Comparison of ENCODE assay signal across 8 mouse cellular contexts in genomic region chr2:157078059-157078792, GRCm38 (mm10). TPM values are rescaled to one million over a fixed set of nuclear protein-coding genes. Genes with fewer than 3 reads are reported as not detected.
DNase-seq lines count a peak whose midpoint lies in the region; ATAC-seq lines count a peak whose summit lies in the region.

No protein-coding gene starts in this region.

- H3K4me2 ChIP-seq in heart, embryonic 16.5 days (ENCODE audit: low read depth, low read length), result peak overlapping the region; percentile 91
- peak overlapping the region; percentile 73 for H3K4me2 ChIP-seq in liver, embryonic 12.5 days
- peak overlapping the region; percentile 92 for H3K4me2 ChIP-seq in stomach, embryonic 14.5 days (replicated peaks; ENCODE audit: low read depth, low read length)

- peaks cover 47% of the 10 kb centered on the region for H3K4me1 ChIP-seq in heart, embryonic 16.5 days (ENCODE audit: control insufficient read depth, insufficient read depth, low read length)
- peaks cover 46% of the 10 kb centered on the region for H3K4me1 ChIP-seq in liver, embryonic 12.5 days
- peaks cover 47% of the 10 kb centered on the region for H3K4me1 ChIP-seq in stomach, embryonic 14.5 days (ENCODE audit: control insufficient read depth, insufficient read depth, low read length)

- H3K9ac ChIP-seq in heart, embryonic 16.5 days (ENCODE audit: low read length), result peak overlapping the region; percentile 91
- peak overlapping the region; percentile 70 for H3K9ac ChIP-seq in liver, embryonic 12.5 days
- H3K9ac ChIP-seq in stomach, embryonic 14.5 days (replicated peaks; ENCODE audit: low read depth, low read length), result peak overlapping the region; percentile 95

- DNase-seq in embryo, embryonic 10.5 days (ENCODE audit: low spot score), result peak; percentile 53
- no peak for DNase-seq in embryo, embryonic 10 days (ENCODE audit: low spot score)
- peak; percentile 16 for DNase-seq in thymus, postnatal 25 days
- no peak for DNase-seq in thymus, adult 18-20 months
- DNase-seq in urinary bladder, postnatal 4 days (ENCODE audit: low spot score in 2 of 2), result no peak

- no peaks in the 10 kb centered on the region for H3K9me3 ChIP-seq in heart, embryonic 16.5 days (replicated peaks; ENCODE audit: control insufficient read depth, low read length)
- no peaks in the 10 kb centered on the region for H3K9me3 ChIP-seq in liver, embryonic 12.5 days (replicated peaks)
- H3K9me3 ChIP-seq in stomach, embryonic 14.5 days (ENCODE audit: control insufficient read depth, low read depth, low read length), result no peaks in the 10 kb centered on the region

- H3K36me3 ChIP-seq in heart, embryonic 16.5 days (ENCODE audit: control insufficient read depth, insufficient read depth), result no peaks in the 10 kb centered on the region
- 0 out of 2 replicates have a peak, but pooled peaks cover under 1% of the 10 kb centered on the region for H3K36me3 ChIP-seq in liver, embryonic 12.5 days
- no peaks in the 10 kb centered on the region for H3K36me3 ChIP-seq in stomach, embryonic 14.5 days (ENCODE audit: control insufficient read depth, insufficient read depth, low read length)

- H3K4me3 ChIP-seq in heart, embryonic 16.5 days (ENCODE audit: low read length), result peak overlapping the region; percentile 86
- H3K4me3 ChIP-seq in liver, embryonic 12.5 days, result peak overlapping the region; percentile 61
- H3K4me3 ChIP-seq in stomach, embryonic 14.5 days (ENCODE audit: low read depth, low read length), result peak overlapping the region; percentile 94

- peak overlapping the region; percentile 88 for H3K27ac ChIP-seq in heart, embryonic 16.5 days (ENCODE audit: low read length)
- H3K27ac ChIP-seq in liver, embryonic 12.5 days, result peak overlapping the region; percentile 70
- peak overlapping the region; percentile 94 for H3K27ac ChIP-seq in stomach, embryonic 14.5 days (ENCODE audit: low read length)

- WGBS in heart, embryonic 16.5 days, result under 1% methylated on average over 75 of the region's 79 CpGs
- WGBS in liver, embryonic 12.5 days (ENCODE audit: insufficient replicate concordance), result 1% methylated on average over 78 of the region's 79 CpGs
- under 1% methylated on average over 75 of the region's 79 CpGs for WGBS in stomach, embryonic 14.5 days

- peak; percentile 4; the same call in 1 of the 2 replicates for ATAC-seq in heart, embryonic 16.5 days (replicated peaks; ENCODE audit: extremely low read depth, insufficient read depth, low FRiP score)
- no peak for ATAC-seq in liver, embryonic 12.5 days
- peak; percentile 16; the same call in 1 of the 2 replicates for ATAC-seq in stomach, embryonic 14.5 days (ENCODE audit: insufficient number of reproducible peaks, insufficient read depth, low FRiP score, low read depth)

- H3K27me3 ChIP-seq in heart, embryonic 16.5 days (ENCODE audit: control insufficient read depth, insufficient read depth, low read length), result no peaks in the 10 kb centered on the region
- peaks cover 81% of the 10 kb centered on the region for H3K27me3 ChIP-seq in liver, embryonic 12.5 days (replicated peaks)
- H3K27me3 ChIP-seq in stomach, embryonic 14.5 days (ENCODE audit: control insufficient read depth, insufficient read depth, low read length), result no peaks in the 10 kb centered on the region

RNA-seq across cellular contexts. Expression of gene Soga1, which starts 0.8 kb away (rescaled TPM):
- 1.7 and 3.1 TPM in 2 replicates for polyA plus RNA-seq in heart, embryonic 16.5 days (2015; fragmentation: Nextera tagmentation; extraction: Ambion mirVana)
- 3.4 TPM in 2 replicates for polyA plus RNA-seq in liver, embryonic 12.5 days (2016; fragmentation: Nextera tagmentation; extraction: Ambion mirVana)
- polyA plus RNA-seq in stomach, embryonic 14.5 days (2014; fragmentation: Nextera tagmentation; extraction: Ambion mirVana), result 7.3 and 8.1 TPM in 2 replicates

RNA-seq across cellular contexts. Expression of gene Tldc2, which starts 8.6 kb away (rescaled TPM):
- polyA plus RNA-seq in heart, embryonic 16.5 days (2015; fragmentation: Nextera tagmentation; extraction: Ambion mirVana), result not detected in 2 replicates
- 0.29 TPM in 1 of 2 replicates, not detected in the other for polyA plus RNA-seq in liver, embryonic 12.5 days (2016; fragmentation: Nextera tagmentation; extraction: Ambion mirVana)
- not detected in 2 replicates for polyA plus RNA-seq in stomach, embryonic 14.5 days (2014; fragmentation: Nextera tagmentation; extraction: Ambion mirVana)

RNA-seq across cellular contexts. Expression of gene Samhd1, which starts 56.8 kb away (rescaled TPM):
- polyA plus RNA-seq in heart, embryonic 16.5 days (2015; fragmentation: Nextera tagmentation; extraction: Ambion mirVana), result 15.3 and 17.0 TPM in 2 replicates
- polyA plus RNA-seq in liver, embryonic 12.5 days (2016; fragmentation: Nextera tagmentation; extraction: Ambion mirVana), result 23.0 and 24.9 TPM in 2 replicates
- 30.6 and 32.5 TPM in 2 replicates for polyA plus RNA-seq in stomach, embryonic 14.5 days (2014; fragmentation: Nextera tagmentation; extraction: Ambion mirVana)

Comparison
In these comparisons a context has a peak if more than half of its experiments do, and no peak if none do; other contexts are left out.
1. DNase-seq: peak in embryo, embryonic 10.5 days (single experiment) and thymus, postnatal 25 days (single experiment); none in embryo, embryonic 10 days (single experiment), thymus, adult 18-20 months (0 of 2) and urinary bladder, postnatal 4 days (0 of 2).
2. Peak in every context shown above with its lines, with median percentiles within 50 percentile points of each other: H3K27ac ChIP-seq, H3K4me2 ChIP-seq, H3K4me3 ChIP-seq and H3K9ac ChIP-seq.